Mouse (Mus musculus) midbrain, embryonic 12.5 days (tissue): ENCODE data around the gene Shroom2. TPM values are rescaled to one million over a fixed set of nuclear protein-coding genes. Genes with fewer than 3 reads are reported as not detected.

Experiments used
- ATAC-seq: fragments of 200-750 bp; cut with Nextera tagmentation; 2 replicates; pipeline ENCODE4 v1.8.0; 2017; ENCODE audit warnings: low read depth, moderate TSS enrichment, moderate library complexity; ENCODE audit not compliant: low FRiP score
- H3K27ac ChIP-seq: fragments of 300-500 bp; sonication (generic); replicated peaks from 2 replicates; pipeline ENCODE4 v1.5.1; 2016; ENCODE audit warnings: mild to moderate bottlenecking
- H3K27me3 ChIP-seq: fragments of 300-500 bp; sonication (generic); 2 replicates; pipeline ENCODE4 v1.6.1; 2016; ENCODE audit warnings: mild to moderate bottlenecking
- H3K36me3 ChIP-seq: fragments of 300-500 bp; sonication (generic); 2 replicates; pipeline ENCODE4 v1.6.1; 2016
- H3K4me1 ChIP-seq: fragments of 300-500 bp; sonication (generic); 2 replicates; pipeline ENCODE4 v1.6.1; 2016
- H3K4me2 ChIP-seq: fragments of 300-500 bp; sonication (generic); replicated peaks from 2 replicates; pipeline ENCODE4 v1.6.1; 2016; ENCODE audit warnings: mild to moderate bottlenecking, moderate library complexity
- H3K4me3 ChIP-seq: fragments of 300-500 bp; sonication (generic); 2 replicates; pipeline ENCODE4 v1.5.1; 2016; ENCODE audit warnings: mild to moderate bottlenecking
- H3K9ac ChIP-seq: fragments of 300-500 bp; sonication (generic); replicated peaks from 2 replicates; pipeline ENCODE4 v1.6.1; 2016; ENCODE audit warnings: mild to moderate bottlenecking, moderate library complexity
- H3K9me3 ChIP-seq: fragments of 300-500 bp; sonication (generic); 2 replicates; pipeline ENCODE4 v1.6.1; 2016; ENCODE audit warnings: mild to moderate bottlenecking
- WGBS: fragments of 180-500 bp; shearing (Covaris S2); methylation state at CpG from one replicate; pipeline ENCODE4 v1.1.7; 2016; 5-methylcytosine and 5-hydroxymethylcytosine counted together
- polyA plus RNA-seq: library from polyadenylated mRNA; unstranded; fragments of >200 nt; fragmentation: Nextera tagmentation; extraction: Ambion mirVana; gene quantifications from 2 replicates; pipeline ENCODE4 v1.2.1, GENCODE M21; 2016

Shroom2 gene
- polyA plus RNA-seq, result 13.1 and 14.6 TPM in 2 replicates

- no peak within 1 kb of the TSS for H3K27ac ChIP-seq
- no peaks in the 10 kb centered on the region for H3K4me1 ChIP-seq
Measured at GRCm38 (mm10) chrX:152768891-152769599, at the start of gene Shroom2. TSS of gene Shroom2 (minus strand) at chrX:152769465.

GRCm38 (mm10) chrX:152818996-152819395 is 49.7 kb upstream of the Shroom2 start:
- no peak overlapping the region for H3K9ac ChIP-seq

More at GRCm38 (mm10) chrX:152768891-152769599, at the start of gene Shroom2:
- 18% methylated on average over 55 of the region's 55 CpGs for WGBS
- Histone ChIP-seq H3K4me2 (peak within 1 kb of the TSS; percentile 62), H3K9ac (peak within 1 kb of the TSS; percentile 54), H3K36me3 (no peaks in the 10 kb centered on the region), H3K9me3 (no peaks in the 10 kb centered on the region), H3K4me3 (peak within 1 kb of the TSS; percentile 59), H3K27me3 (peaks cover 42% of the 10 kb centered on the region)
- ATAC-seq, result peak; percentile 90

GRCm38 (mm10) chrX:152813339-152813738 is 44.1 kb upstream of the Shroom2 start:
- no peaks in the 10 kb centered on the region for H3K36me3 ChIP-seq
- peaks cover 5% of the 10 kb centered on the region; the same call in 1 of the 2 replicates for H3K27me3 ChIP-seq
- H3K9ac ChIP-seq, result no peak overlapping the region
- no peak overlapping the region for H3K27ac ChIP-seq
- 77% methylated on average over 3 of the region's 3 CpGs for WGBS
- no peak for ATAC-seq
- no peaks in the 10 kb centered on the region for H3K9me3 ChIP-seq
- H3K4me2 ChIP-seq, result no peak overlapping the region
- H3K4me1 ChIP-seq, result no peaks in the 10 kb centered on the region
- no peak overlapping the region for H3K4me3 ChIP-seq

More at GRCm38 (mm10) chrX:152818996-152819395, 49.7 kb upstream of the Shroom2 start:
- Histone ChIP-seq H3K27me3 (peaks cover 10% of the 10 kb centered on the region; the same call in 1 of the 2 replicates), H3K36me3 (no peaks in the 10 kb centered on the region), H3K4me3 (no peak overlapping the region), H3K4me1 (no peaks in the 10 kb centered on the region), H3K9me3 (no peaks in the 10 kb centered on the region), H3K27ac (no peak overlapping the region), H3K4me2 (no peak overlapping the region)
- ATAC-seq, result no peak

GRCm38 (mm10) chrX:152805317-152805716 is 36.1 kb upstream of the Shroom2 start:
- peaks cover 17% of the 10 kb centered on the region for H3K27me3 ChIP-seq
- H3K4me3 ChIP-seq, result no peak overlapping the region
- H3K9me3 ChIP-seq, result no peaks in the 10 kb centered on the region
- H3K4me2 ChIP-seq, result no peak overlapping the region
- H3K27ac ChIP-seq, result no peak overlapping the region
- no peaks in the 10 kb centered on the region for H3K4me1 ChIP-seq
- no peak for ATAC-seq
- H3K9ac ChIP-seq, result no peak overlapping the region
- no peaks in the 10 kb centered on the region for H3K36me3 ChIP-seq

- Histone ChIP-seq H3K36me3 (no peaks in the 10 kb centered on the region), H3K4me2 (no peak overlapping the region), H3K27ac (no peak overlapping the region), H3K4me3 (no peak overlapping the region), H3K4me1 (no peaks in the 10 kb centered on the region), H3K27me3 (peaks cover 18% of the 10 kb centered on the region; the same call in 1 of the 2 replicates), H3K9me3 (no peaks in the 10 kb centered on the region), H3K9ac (no peak overlapping the region)
- no peak for ATAC-seq
- 80% methylated on average over 2 of the region's 2 CpGs for WGBS
Measured at GRCm38 (mm10) chrX:152788611-152789010, 19.3 kb upstream of the Shroom2 start.

GRCm38 (mm10) chrX:152788129-152788528 is 18.9 kb upstream of the Shroom2 start:
- no peaks in the 10 kb centered on the region for H3K9me3 ChIP-seq
- H3K27me3 ChIP-seq, result peaks cover 19% of the 10 kb centered on the region; the same call in 1 of the 2 replicates
- H3K9ac ChIP-seq, result no peak overlapping the region
- no peak overlapping the region for H3K4me3 ChIP-seq
- no peaks in the 10 kb centered on the region for H3K36me3 ChIP-seq
- no peak for ATAC-seq
- no peaks in the 10 kb centered on the region for H3K4me1 ChIP-seq
- no peak overlapping the region for H3K4me2 ChIP-seq
- H3K27ac ChIP-seq, result no peak overlapping the region
- WGBS, result 80% methylated on average over 1 of the region's 1 CpGs

- H3K27ac ChIP-seq, result no peak within 1 kb of the TSS
- H3K4me2 ChIP-seq, result peak within 1 kb of the TSS; percentile 49
- peak within 1 kb of the TSS; percentile 24 for H3K4me3 ChIP-seq
- no peak within 1 kb of the TSS for H3K9ac ChIP-seq
- 19% methylated on average over 26 of the region's 26 CpGs for WGBS
- no peak for ATAC-seq
- H3K27me3 ChIP-seq, result peaks cover 33% of the 10 kb centered on the region
- no peaks in the 10 kb centered on the region for H3K36me3 ChIP-seq
- H3K9me3 ChIP-seq, result no peaks in the 10 kb centered on the region
- H3K4me1 ChIP-seq, result no peaks in the 10 kb centered on the region
Measured at GRCm38 (mm10) chrX:152781720-152782403, 12.6 kb upstream of the Shroom2 start, which contains the start of gene Gpr143. TSS of gene Gpr143 (plus strand) at chrX:152781921.

- Histone ChIP-seq H3K36me3 (no peaks in the 10 kb centered on the region), H3K27ac (no peak overlapping the region), H3K27me3 (peaks cover 42% of the 10 kb centered on the region), H3K4me2 (peak overlapping the region; percentile 62), H3K4me1 (no peaks in the 10 kb centered on the region), H3K9me3 (no peaks in the 10 kb centered on the region), H3K4me3 (peak overlapping the region; percentile 59), H3K9ac (peak overlapping the region; percentile 54)
- WGBS, result 14% methylated on average over 38 of the region's 48 CpGs
- ATAC-seq, result peak; percentile 94
Measured at GRCm38 (mm10) chrX:152769600-152770157, 414 bp upstream of the Shroom2 start.

GRCm38 (mm10) chrX:152764171-152764570 is 5.1 kb downstream of the Shroom2 start:
- Histone ChIP-seq H3K27ac (no peak overlapping the region), H3K4me2 (no peak overlapping the region), H3K27me3 (peaks cover 14% of the 10 kb centered on the region), H3K36me3 (no peaks in the 10 kb centered on the region), H3K4me1 (no peaks in the 10 kb centered on the region), H3K9me3 (no peaks in the 10 kb centered on the region), H3K4me3 (no peak overlapping the region), H3K9ac (no peak overlapping the region)
- ATAC-seq, result no peak
- WGBS, result 41% methylated on average over 2 of the region's 2 CpGs

GRCm38 (mm10) chrX:152762855-152763254 is 6.4 kb downstream of the Shroom2 start:
- Histone ChIP-seq H3K9ac (no peak overlapping the region), H3K36me3 (no peaks in the 10 kb centered on the region), H3K9me3 (no peaks in the 10 kb centered on the region), H3K27ac (no peak overlapping the region), H3K4me2 (no peak overlapping the region), H3K27me3 (peaks cover 3% of the 10 kb centered on the region), H3K4me3 (no peak overlapping the region), H3K4me1 (no peaks in the 10 kb centered on the region)
- WGBS, result 75% methylated on average over 2 of the region's 2 CpGs
- ATAC-seq, result no peak

- Histone ChIP-seq H3K36me3 (no peaks in the 10 kb centered on the region), H3K9ac (no peak overlapping the region), H3K27ac (no peak overlapping the region), H3K4me1 (no peaks in the 10 kb centered on the region), H3K27me3 (no peaks in the 10 kb centered on the region; the same call in 1 of the 2 replicates), H3K9me3 (no peaks in the 10 kb centered on the region), H3K4me3 (no peak overlapping the region), H3K4me2 (no peak overlapping the region)
- WGBS, result 40% methylated on average over 2 of the region's 2 CpGs
- no peak for ATAC-seq
Measured at GRCm38 (mm10) chrX:152762437-152762836, 6.8 kb downstream of the Shroom2 start.

GRCm38 (mm10) chrX:152756293-152756692 is 13.0 kb downstream of the Shroom2 start:
- H3K27me3 ChIP-seq, result no peaks in the 10 kb centered on the region; the same call in 1 of the 2 replicates
- no peak overlapping the region for H3K9ac ChIP-seq
- no peak for ATAC-seq
- no peaks in the 10 kb centered on the region for H3K36me3 ChIP-seq
- WGBS, result 89% methylated on average over 5 of the region's 5 CpGs
- H3K4me2 ChIP-seq, result no peak overlapping the region
- H3K4me3 ChIP-seq, result no peak overlapping the region
- no peaks in the 10 kb centered on the region for H3K4me1 ChIP-seq
- no peak overlapping the region for H3K27ac ChIP-seq
- no peaks in the 10 kb centered on the region for H3K9me3 ChIP-seq
